ENCODE assay signal across 7 mouse cellular contexts in genomic region chr15:83166642-83167041, GRCm38 (mm10). TPM values are rescaled to one million over a fixed set of nuclear protein-coding genes. Genes with fewer than 3 reads are reported as not detected.
A peak's percentile ranks its signal among the peaks of the same experiment; 100 is the strongest.
DNase-seq lines count a peak whose midpoint lies in the region; ATAC-seq and TF ChIP-seq lines count a peak whose summit lies in the region.

No protein-coding gene starts in this region.

- 18% methylated on average over 3 of the region's 3 CpGs for WGBS in liver, adult 2 months
- 85% methylated on average over 3 of the region's 3 CpGs for WGBS in liver, embryonic 16.5 days (ENCODE audit: insufficient replicate concordance)

- H3K4me2 ChIP-seq in liver, embryonic 16.5 days (ENCODE audit: low read depth, low read length), result peak overlapping the region; percentile 91

- H3K9ac ChIP-seq in liver, adult 2 months (ENCODE audit: low read depth, low read length), result peak overlapping the region; percentile 43
- peak overlapping the region; percentile 13; the same call in 1 of the 2 replicates for H3K9ac ChIP-seq in liver, embryonic 16.5 days (ENCODE audit: low read depth, low read length)

- no peak for ATAC-seq in liver, embryonic 16.5 days (ENCODE audit: low read depth)

- no peak for TF ChIP-seq CTCF in liver, adult 2 months (IDR thresholded peaks at IDR 0.05; ENCODE audit: low read depth, low read length)

- peak overlapping the region; percentile 0; the same call in 1 of the 2 replicates for H3K4me3 ChIP-seq in liver, adult 2 months (ENCODE audit: insufficient read depth, low read depth, low read length)
- peak overlapping the region; percentile 98; the same call in 1 of the 2 replicates for H3K4me3 ChIP-seq in liver, embryonic 16.5 days (ENCODE audit: low read depth, low read length)

- peaks cover 42% of the 10 kb centered on the region; the same call in 1 of the 2 replicates for H3K79me2 ChIP-seq in liver, adult 2 months (ENCODE audit: control insufficient read depth, insufficient read depth, low read length)

- DNase-seq in liver, adult 2 months (ENCODE audit: extremely low read depth, low read depth, low spot score), result peak; percentile 64
- no peak for DNase-seq in liver
- peak; percentile 78 for DNase-seq in adrenal gland, postnatal 25 days
- peak; percentile 51 to 55 for DNase-seq in gastrocnemius, postnatal 36 days
- no peak for DNase-seq in left cerebral cortex, postnatal 14 days (ENCODE audit: low spot score in 2 of 2)
- DNase-seq in left cerebral cortex, postnatal 10 days (ENCODE audit: extremely low spot score in 1 of 2, low spot score in 2 of 2), result no peak

- TF ChIP-seq POLR2A in liver, adult 2 months (IDR thresholded peaks at IDR 0.05; ENCODE audit: extremely low read depth, insufficient read depth, low read length), result no peak

- H3K4me1 ChIP-seq in liver, adult 2 months (ENCODE audit: control insufficient read depth, insufficient read depth, low read length), result peaks cover 61% of the 10 kb centered on the region
- peaks cover 81% of the 10 kb centered on the region for H3K4me1 ChIP-seq in liver, embryonic 16.5 days (ENCODE audit: control insufficient read depth, low read depth, low read length)

- intact Hi-C loops in gastrocnemius, postnatal 36 days (cut with DNase I), result loop anchor here (5.0 kb wide), 1 partner anchor 356 kb away; no protein-coding TSS in a partner anchor
- intact Hi-C loops in left cerebral cortex, postnatal 14 days (cut with DNase I), result no loop called here
- intact Hi-C loops in left cerebral cortex, postnatal 10 days (cut with DNase I), result no loop called here

- peaks cover 6% of the 10 kb centered on the region; the same call in 1 of the 2 replicates for H3K36me3 ChIP-seq in liver, adult 2 months (ENCODE audit: control insufficient read depth, insufficient read depth, low read length)
- H3K36me3 ChIP-seq in liver, embryonic 16.5 days (ENCODE audit: control insufficient read depth, insufficient read depth), result peaks cover 26% of the 10 kb centered on the region

- H3K27ac ChIP-seq in liver, adult 2 months (replicated peaks; ENCODE audit: insufficient read depth, low read depth, low read length), result peak overlapping the region; percentile 91
- peak overlapping the region; percentile 95 for H3K27ac ChIP-seq in liver, embryonic 16.5 days (ENCODE audit: low read length)

- H3K27me3 ChIP-seq in liver, adult 2 months (ENCODE audit: control insufficient read depth, insufficient read depth, low read length), result no peaks in the 10 kb centered on the region
- no peaks in the 10 kb centered on the region for H3K27me3 ChIP-seq in liver, embryonic 16.5 days (ENCODE audit: control insufficient read depth, insufficient read depth, low read depth, low read length)

- no peaks in the 10 kb centered on the region for H3K9me3 ChIP-seq in liver, embryonic 16.5 days (replicated peaks; ENCODE audit: control insufficient read depth, low read length)

RNA-seq across cellular contexts. Expression of gene Cyb5r3, which starts 5.8 kb away (rescaled TPM):
- total RNA-seq in liver, adult 2 months (2014; rRNA removed), result 155 TPM in 2 replicates
- polyA plus RNA-seq in liver, adult 2 months (2012; rRNA removed), result 424 and 500 TPM in 2 replicates
- 349 and 393 TPM in 2 replicates for total RNA-seq in adrenal gland, postnatal 25 days (2021)
- total RNA-seq in gastrocnemius, postnatal 36 days (2021), result 10 to 100 TPM; 41.8 to 54.2 TPM
- polyA plus RNA-seq in liver, embryonic 16.5 days (2015; fragmentation: Nextera tagmentation; extraction: Ambion mirVana), result 142 and 171 TPM in 2 replicates
- 10 to 100 TPM; 67.9 to 69.6 TPM for total RNA-seq in left cerebral cortex, postnatal 14 days (2021)
- 10 to 100 TPM; 91.1 to 94.6 TPM for total RNA-seq in left cerebral cortex, postnatal 10 days (2021)

RNA-seq across cellular contexts. Expression of gene Poldip3, which starts 17.5 kb away (rescaled TPM):
- total RNA-seq in liver, adult 2 months (2014; rRNA removed), result 21.6 and 24.8 TPM in 2 replicates
- 25.5 and 34.6 TPM in 2 replicates for polyA plus RNA-seq in liver, adult 2 months (2012; rRNA removed)
- 108 and 124 TPM in 2 replicates for total RNA-seq in adrenal gland, postnatal 25 days (2021)
- total RNA-seq in gastrocnemius, postnatal 36 days (2021), result 10 to 100 TPM; 14.1 to 16.9 TPM
- 54.4 and 55.8 TPM in 2 replicates for polyA plus RNA-seq in liver, embryonic 16.5 days (2015; fragmentation: Nextera tagmentation; extraction: Ambion mirVana)
- total RNA-seq in left cerebral cortex, postnatal 14 days (2021), result 10 to 100 TPM; 84.2 to 88.4 TPM
- 10 to 100 TPM; 85.9 to 86.5 TPM for total RNA-seq in left cerebral cortex, postnatal 10 days (2021)

RNA-seq across cellular contexts. Expression of gene Rrp7a, which starts 44.0 kb away (rescaled TPM):
- 9.1 and 19.3 TPM in 2 replicates for total RNA-seq in liver, adult 2 months (2014; rRNA removed)
- polyA plus RNA-seq in liver, adult 2 months (2012; rRNA removed), result 44.1 and 44.7 TPM in 2 replicates
- 100 and 102 TPM in 2 replicates for total RNA-seq in adrenal gland, postnatal 25 days (2021)
- total RNA-seq in gastrocnemius, postnatal 36 days (2021), result 10 to 100 TPM; 33.6 to 40.4 TPM
- polyA plus RNA-seq in liver, embryonic 16.5 days (2015; fragmentation: Nextera tagmentation; extraction: Ambion mirVana), result 19.4 and 20.3 TPM in 2 replicates
- 100 to 1,000 TPM; 131 to 151 TPM for total RNA-seq in left cerebral cortex, postnatal 14 days (2021)
- total RNA-seq in left cerebral cortex, postnatal 10 days (2021), result 100 to 1,000 TPM; 122 to 128 TPM

Comparison
In these comparisons a context has a peak if more than half of its experiments do, and no peak if none do; other contexts are left out.
1. DNase-seq: peak in liver, adult 2 months (single experiment), adrenal gland, postnatal 25 days (single experiment) and gastrocnemius, postnatal 36 days (2 of 2); none in liver (single experiment), left cerebral cortex, postnatal 14 days (0 of 2) and left cerebral cortex, postnatal 10 days (0 of 2).